Mouse (Mus musculus) kidney, postnatal 36 days (tissue): ENCODE results near the gene Ahcy.
A peak's percentile ranks its signal among the peaks of the same experiment; 100 is the strongest.
"Not testable (repeated sequence)": the region's sequence is repeated elsewhere in the genome, so short reads cannot be mapped to it uniquely, and the experiment has no call there.

ENCODE experiments used
- DNase-seq, 2 experiments: peaks; one replicate each; pipeline ENCODE4 v3.0.0; 2021 to 2022; ENCODE audit warnings: mixed read lengths in 2 of 2

The Ahcy gene

GRCm38 (mm10) chr2:155073347-155073746, 950 bp downstream of the Ahcy start:
- no peak for DNase-seq

GRCm38 (mm10) chr2:155072353-155073145, 1.7 kb downstream of the Ahcy start:
- DNase-seq = no peak

GRCm38 (mm10) chr2:155071027-155071426, 3.3 kb downstream of the Ahcy start:
- no peak for DNase-seq

- no peak for DNase-seq
These were observed 16.9 kb downstream of the Ahcy start for GRCm38 (mm10) chr2:155057361-155057760.

- DNase-seq = no peak
These were observed 18.2 kb downstream of the Ahcy start for GRCm38 (mm10) chr2:155056076-155056578.

- DNase-seq = no peak
These were observed 19.6 kb downstream of the Ahcy start for GRCm38 (mm10) chr2:155054672-155055071.

GRCm38 (mm10) chr2:155053512-155053911, 20.8 kb downstream of the Ahcy start:
- DNase-seq = not testable (repeated sequence)

GRCm38 (mm10) chr2:155052681-155053080, 21.6 kb downstream of the Ahcy start:
- DNase-seq = no peak

- no peak for DNase-seq
These were observed 22.5 kb downstream of the Ahcy start for GRCm38 (mm10) chr2:155051622-155052351.

- peak; percentile 95 to 98 for DNase-seq
These were observed 23.6 kb downstream of the Ahcy start for GRCm38 (mm10) chr2:155050504-155051236.

- DNase-seq = no peak
These were observed 24.2 kb downstream of the Ahcy start for GRCm38 (mm10) chr2:155050108-155050503.

GRCm38 (mm10) chr2:155047452-155048178, 26.7 kb downstream of the Ahcy start:
- no peak for DNase-seq

- DNase-seq = no peak
These were observed 27.5 kb downstream of the Ahcy start for GRCm38 (mm10) chr2:155046803-155047202.

GRCm38 (mm10) chr2:155045075-155045474, 29.2 kb downstream of the Ahcy start:
- no peak for DNase-seq

- no peak for DNase-seq
These were observed 29.8 kb downstream of the Ahcy start for GRCm38 (mm10) chr2:155044542-155044941.

GRCm38 (mm10) chr2:155039956-155040355, 34.3 kb downstream of the Ahcy start:
- DNase-seq = no peak

GRCm38 (mm10) chr2:155032938-155033710, 41.2 kb downstream of the Ahcy start:
- no peak for DNase-seq

GRCm38 (mm10) chr2:155030831-155031230, 43.5 kb downstream of the Ahcy start:
- DNase-seq = no peak

- not testable (repeated sequence) for DNase-seq
These were observed 54.0 kb downstream of the Ahcy start for GRCm38 (mm10) chr2:155020247-155020826.

- DNase-seq = peak; percentile 92 to 97
These were observed 54.6 kb downstream of the Ahcy start for GRCm38 (mm10) chr2:155019673-155020072.
